Mouse (Mus musculus): ENCODE data around the gene Hist1h2ab.
"Not testable (repeated sequence)": the region's sequence is repeated elsewhere in the genome, so short reads cannot be mapped to it uniquely, and the experiment has no call there.

The Hist1h2ab gene

DNA sequence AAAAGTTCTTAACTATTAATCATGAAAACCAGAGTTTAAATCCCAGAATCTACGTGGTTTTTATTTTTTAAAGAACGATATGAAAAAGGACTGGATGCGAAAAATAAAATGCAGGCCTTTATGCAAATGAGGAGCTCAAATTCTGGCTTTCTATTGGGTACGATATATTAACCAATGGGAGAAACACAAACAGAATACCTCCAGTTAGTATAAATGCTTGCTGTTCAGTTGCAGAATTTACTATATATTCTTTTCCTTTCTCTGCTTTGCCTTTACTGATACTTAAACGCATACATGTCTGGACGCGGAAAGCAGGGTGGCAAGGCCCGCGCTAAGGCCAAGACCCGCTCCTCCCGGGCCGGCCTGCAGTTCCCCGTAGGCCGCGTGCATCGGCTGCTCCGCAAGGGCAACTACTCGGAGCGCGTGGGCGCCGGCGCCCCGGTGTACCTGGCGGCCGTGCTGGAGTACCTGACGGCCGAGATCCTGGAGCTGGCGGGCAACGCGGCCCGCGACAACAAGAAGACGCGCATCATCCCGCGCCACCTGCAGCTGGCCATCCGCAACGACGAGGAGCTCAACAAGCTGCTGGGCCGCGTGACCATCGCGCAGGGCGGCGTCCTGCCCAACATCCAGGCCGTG is at the start of gene Hist1h2ab:
Gene Hist1h2ab, plus strand, starts transcription at position 288 of the 639 bp plus-strand sequence.
- DNase-seq: peak; percentile 67 to 76

DNA sequence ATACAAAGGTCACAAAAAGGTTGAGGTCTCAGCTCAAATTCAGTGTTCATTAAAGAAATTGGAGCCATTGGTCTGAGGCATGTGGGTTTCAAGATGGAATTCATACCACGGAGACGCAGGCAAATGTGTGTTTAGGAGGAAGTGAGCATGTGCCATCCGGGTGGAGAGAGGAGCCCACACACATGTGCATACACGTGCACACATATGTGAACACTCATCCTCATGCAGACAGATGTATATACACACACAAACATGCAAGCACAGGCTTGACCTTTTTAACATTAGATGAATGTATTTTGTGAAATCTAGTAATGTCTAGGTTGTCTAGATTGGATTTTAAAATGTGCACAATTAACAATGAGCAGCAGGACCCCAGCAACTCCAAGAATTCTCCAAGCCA is 48.7 kb upstream of the Hist1h2ab start:
- no peak for DNase-seq

DNA sequence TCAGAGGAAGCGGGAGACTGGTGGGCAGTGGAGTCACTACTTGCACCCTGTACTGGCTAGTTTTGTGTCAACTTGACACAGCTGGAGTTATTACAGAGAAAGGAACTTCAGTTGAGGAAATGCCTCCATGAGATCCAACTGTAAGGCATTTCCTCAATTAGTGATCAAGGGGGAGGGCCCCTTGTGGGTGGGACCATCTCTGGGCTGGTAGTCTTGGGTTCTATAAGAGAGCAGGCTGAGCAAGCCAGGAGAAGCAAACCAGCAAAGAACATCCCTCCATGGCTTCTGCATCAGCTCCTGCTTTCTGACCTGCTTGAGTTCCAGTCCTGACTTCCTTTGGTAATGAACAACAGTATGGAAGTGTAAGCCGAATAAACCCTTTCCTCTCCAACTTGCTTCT is 48.1 kb upstream of the Hist1h2ab start:
- not testable (repeated sequence) for DNase-seq

DNA sequence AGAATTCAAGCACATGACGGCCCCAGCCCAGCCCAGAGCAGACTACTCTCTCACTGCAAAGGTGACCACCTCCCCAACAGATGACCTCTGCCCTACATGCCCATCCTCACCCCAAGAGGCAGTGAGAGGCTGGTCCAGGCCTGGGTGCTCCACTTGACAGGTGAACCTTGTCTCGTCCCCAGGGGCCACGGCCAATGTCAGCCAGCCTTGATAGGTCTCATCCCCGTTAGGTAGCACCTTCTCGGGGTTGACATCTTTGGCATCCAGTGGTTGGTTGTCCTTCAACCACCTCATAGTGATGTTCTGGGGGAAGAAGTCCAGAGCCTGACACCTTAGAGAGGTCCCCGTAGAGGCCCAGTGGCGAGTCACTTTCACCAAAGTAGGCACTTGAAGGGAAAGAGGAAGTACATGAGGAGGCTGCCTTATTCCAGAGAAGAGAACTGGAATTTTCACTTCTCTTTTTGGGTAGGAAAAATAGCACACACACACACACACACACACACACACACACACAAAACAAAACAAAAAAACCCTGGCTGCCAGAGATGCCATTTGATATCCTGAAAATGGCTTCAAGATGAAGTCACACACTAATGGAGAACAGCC is 45.1 kb upstream of the Hist1h2ab start:
- no peak for DNase-seq

DNA sequence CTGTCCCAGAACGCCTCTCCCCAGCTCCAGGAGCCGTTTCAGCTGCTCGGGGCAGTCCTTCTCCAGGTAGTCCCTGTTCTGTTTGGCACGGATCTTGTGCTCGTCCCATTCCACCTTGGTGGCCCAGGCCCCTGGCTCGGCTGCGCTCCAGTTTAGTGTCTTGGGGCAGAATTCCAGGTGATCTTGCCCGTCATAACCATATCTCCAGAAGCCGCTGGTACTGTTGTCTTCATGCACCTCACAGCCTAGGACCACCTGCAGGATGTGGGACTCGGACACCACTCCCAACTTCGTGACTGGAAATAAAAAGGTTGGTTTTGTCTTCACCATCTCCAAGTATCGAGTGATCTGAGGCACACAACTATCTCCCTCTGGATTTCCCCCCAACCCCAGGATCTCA is 44.2 kb upstream of the Hist1h2ab start:
- DNase-seq: no peak

DNA sequence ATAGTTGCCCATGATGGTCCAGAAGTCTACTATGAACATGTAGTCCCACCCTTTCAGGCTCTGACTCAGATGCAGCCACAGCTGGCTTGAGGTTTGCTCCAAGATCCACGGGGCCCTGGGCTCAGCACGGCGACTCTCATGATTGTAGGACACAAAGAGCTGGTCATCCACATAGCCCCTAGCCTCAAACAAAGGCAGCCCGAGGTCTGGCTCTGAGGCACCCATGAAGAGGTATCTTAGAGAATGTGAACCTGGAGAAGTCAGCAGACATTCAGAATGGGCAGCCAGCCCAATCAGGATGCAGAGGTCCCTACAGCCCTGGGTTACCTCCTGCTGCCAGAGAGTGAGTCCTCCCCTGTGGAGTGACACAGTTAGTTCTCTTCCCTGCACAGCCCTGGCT is 42.9 kb upstream of the Hist1h2ab start:
- no peak for DNase-seq

DNA sequence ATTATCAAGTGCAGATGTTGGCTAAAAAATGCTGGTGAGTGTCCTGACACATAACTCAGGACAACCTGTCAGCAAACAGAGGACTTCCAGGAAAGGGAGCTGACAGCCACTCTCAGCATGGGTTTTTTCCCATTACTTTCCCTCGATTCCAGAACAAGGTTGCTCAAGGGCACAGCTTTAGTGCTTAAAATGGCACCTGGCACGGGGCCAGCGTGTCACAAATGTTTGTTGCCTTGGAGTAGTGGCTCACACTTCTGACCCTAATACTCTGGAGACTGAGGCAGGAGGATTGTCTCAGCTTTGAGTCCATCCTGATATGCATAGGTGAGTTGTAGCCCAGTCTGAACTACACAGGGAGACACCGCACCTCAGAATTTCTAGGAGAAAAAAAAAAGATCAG is 42.3 kb upstream of the Hist1h2ab start:
- no peak for DNase-seq

DNA sequence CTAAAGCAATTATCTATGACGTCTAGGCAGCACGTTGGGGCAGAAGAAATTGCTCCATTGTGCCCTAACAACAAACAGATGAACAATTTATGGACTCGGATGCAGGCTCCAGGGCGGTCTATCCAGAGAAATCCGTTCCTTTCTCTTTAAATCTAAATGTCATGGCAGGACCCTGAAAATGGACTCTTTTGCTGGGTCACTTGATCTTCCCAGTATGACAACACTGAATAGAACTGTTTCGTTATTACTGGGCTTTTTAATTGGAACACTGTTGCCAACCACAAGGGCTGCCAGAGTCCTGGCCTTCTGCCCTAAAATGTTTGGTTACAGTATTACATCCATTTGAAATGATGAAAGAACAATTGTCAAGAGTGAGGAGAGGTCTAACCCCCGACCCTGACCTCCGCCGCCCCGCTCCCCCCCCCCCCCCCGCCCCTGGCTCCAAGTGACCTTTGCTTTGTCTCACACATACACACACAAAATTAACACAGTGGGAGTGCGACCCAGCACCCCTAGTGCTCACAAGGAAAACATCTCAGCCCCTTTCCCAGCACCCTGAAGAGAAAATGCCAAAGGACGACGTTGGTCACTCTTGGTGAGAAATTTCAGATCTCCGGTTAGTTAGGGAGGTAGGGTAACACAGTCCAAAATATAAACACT is 41.1 kb upstream of the Hist1h2ab start:
- no peak for DNase-seq

DNA sequence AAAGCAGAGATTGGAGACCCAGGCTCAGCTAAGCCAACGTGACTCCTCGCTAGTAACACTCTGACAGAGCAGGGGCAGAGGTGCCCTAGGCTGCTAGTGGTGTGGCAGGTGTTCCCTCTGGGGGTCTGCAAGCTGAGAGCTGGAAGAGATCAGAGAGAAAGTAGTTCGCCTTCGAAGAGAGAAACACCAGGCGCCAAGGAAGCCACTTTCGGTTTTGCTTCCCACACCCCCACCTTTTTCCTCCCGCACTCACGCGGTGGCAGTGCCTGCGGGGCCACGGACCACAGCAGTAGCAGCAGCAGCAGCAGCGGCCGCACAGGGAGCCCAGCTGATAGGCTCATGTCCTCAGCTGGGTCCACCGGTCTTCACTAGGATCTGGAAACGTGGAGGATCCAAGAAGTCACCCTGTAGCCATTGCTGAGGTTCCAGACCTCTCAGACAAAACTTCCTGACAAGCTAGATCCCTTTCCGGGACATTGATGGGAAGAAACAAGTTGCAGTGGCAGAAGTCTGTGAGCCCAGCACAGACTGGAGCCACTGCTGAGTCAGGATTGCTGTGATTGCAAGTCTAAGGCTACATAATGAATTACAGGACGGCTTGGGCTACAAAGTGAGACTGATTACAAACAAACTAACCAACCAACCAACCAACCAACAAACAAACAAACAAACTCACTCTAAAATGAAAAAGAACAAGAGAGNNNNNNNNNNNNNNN is 40.4 kb upstream of the Hist1h2ab start, which contains the start of gene Hfe:
Gene Hfe, minus strand, starts transcription at position 481 of the 716 bp plus-strand sequence.
- DNase-seq: peak; percentile 72 to 82

DNA sequence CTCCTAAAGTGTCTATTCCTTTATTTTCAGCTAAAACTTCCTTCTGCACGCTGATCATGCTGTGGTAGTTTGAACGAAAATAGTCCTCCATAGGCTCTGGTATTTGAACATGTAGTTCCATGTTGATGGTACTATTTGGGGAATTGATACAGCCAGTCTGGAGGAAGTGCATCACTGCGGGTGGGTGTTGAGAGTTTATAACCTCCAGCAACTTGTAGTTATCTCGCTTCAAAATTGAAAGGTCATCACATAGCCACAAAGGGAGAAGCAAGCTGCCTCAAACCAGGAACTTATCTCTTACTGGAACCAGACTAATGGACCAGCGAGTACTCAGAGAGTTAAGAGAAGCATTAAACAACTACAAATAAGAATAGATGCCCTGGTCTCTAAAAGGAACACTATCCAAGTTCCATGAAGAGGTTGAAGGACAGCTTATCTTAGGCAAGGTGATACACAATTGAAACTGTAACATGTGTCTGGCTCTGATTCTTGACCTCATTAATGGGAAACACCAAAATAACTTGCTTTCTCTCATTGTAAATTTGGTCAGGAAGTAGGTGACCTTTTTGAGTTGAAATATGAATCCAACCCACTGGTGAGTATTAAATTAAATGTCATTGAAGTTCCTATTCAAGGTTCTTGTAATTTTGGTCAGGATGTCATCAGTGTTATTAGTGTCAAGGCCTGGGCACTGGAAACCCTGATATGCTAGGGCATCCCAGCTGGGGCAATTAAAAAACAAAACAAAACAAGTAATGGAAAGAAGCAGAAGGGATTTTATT is 34.5 kb upstream of the Hist1h2ab start:
- no peak for DNase-seq

DNA sequence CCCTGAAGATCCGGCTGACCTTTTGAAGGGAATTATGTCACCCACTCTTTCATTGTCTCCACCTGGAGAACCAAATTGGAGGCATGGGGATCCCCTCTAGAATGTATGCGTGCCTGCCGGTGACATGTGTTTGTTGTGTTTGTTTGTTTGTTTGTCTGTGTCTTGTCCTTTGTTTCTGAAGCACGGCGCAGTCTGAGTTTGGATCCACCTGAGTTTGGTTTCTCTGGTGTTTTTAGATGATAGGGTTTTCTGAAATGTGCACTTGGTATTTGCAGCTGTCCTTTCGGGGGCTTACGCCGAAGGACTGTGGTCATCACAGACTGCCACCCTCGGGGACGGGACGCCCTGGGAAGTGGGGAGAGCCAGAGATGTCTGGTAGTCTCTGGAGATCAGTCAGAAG is 33.8 kb upstream of the Hist1h2ab start:
- no peak for DNase-seq

DNA sequence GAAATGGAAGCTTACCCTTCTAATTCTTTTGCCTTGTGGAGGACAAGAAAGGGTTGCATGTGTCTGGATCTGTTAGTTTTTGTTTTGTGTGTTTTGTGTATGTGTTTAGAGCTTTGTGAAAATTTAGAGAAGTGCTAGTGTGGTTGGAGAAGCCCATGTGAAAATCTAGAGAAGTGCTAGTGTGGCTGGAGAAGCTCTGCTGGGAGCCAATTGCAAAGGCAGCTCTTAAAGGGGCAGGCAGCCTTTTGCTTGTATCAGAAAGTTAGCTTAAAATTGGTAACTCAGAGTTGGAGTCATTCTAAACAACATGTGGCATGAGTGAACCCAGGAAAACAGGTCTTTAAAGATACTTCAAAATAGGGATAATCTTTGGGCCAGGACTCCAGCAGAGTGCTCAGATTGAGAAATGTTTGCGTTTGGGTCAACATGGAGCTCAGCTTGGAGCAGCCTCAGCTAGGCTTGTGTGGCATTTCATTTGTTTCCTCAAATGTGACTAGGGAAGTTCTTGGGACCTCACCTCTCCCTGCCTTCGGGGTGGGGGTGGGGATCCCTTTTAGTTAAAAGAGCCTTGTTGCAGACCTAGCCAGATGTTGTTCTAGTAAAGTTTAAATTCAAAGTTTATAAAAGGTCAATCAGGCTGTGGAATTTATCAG is 33.2 kb upstream of the Hist1h2ab start:
- DNase-seq: not testable (repeated sequence)

DNA sequence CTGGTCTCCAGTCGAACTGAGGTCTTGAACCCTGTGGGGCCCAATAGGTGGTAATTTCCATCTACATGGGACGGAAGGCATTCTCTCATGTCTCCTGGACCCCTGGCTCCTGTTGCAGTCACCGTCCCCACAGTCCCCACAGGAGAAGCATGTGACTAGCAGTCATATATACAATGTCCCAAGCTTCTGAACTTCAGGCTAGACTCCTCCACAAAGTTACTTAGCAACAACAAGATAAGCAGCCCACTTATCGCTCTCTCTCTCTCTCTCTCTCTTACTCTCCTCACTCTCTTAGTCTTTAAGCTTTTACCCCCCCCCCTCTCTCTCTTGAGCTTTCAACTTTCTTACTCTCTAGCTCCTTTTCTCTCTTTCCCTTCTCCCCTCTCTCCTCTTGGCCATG is 26.7 kb upstream of the Hist1h2ab start:
- no peak for DNase-seq

DNA sequence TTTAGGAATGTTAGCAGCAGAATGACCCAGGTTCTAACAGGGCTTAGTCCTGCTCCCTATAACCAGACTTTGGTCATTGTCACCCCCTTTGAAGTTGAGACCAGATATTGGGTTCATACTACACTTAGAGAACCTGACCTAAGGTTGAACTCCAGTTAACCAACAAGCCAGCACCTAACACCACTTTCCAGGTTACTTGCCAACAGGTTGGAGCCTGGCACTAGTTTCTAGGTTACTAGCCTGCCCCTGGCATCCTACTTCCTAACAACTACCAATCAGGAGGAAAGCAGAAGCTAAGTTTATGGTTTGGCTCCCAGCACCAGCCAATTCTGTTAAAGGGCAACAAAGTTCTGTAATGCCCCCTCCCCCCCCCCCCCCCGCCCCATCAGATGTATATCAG is 25.7 kb upstream of the Hist1h2ab start:
- DNase-seq: no peak

DNA sequence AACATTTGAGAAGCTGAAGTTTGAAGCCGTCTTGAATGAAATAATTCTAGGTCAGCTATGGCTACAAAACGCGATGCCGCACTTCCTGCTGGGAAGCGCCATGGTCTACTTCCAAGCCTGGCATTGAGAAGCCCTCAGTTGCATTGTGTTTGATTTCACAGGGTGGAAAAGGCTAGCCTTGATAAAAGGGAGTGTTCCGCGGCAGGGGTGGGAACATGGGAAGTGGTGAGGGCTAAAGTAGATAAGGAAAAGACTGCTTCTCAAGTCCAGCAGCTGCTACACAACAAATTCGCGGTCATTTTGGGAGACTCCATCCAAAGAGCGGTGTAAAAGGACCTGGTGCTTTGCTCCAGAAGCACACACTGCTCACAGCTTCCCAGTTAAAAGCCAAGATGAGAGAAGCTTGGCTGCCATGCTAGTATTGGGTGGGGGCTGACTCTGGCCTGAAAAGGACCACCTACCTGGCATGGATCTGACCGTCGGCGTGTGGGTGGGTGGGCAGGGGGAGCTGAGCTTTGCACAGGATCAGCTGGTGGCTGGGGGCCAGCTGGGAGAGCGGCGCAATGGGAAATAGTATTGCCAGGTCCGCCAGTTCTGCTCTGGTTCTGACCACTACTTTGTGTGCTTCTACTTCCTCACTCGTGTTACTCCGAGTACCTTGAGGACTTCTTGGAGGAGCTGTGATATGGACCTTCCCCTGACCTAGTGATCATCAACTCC is 22.3 kb upstream of the Hist1h2ab start:
- no peak for DNase-seq

DNA sequence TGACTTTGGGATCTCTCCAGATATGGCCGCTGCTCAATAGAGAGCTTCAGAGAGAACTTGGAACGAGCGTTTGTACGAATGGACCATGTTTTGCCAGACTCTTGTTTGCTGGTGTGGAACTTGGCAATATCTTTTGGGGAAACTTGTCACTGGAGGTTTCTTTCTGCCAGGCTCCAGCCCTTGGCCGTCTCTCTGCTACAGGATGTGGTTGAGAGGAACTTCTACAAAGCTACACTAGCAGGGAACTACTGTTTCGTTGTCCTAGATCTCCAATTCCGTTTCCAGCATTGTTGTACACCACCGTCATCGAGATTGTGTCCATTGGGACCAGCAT is 21.8 kb upstream of the Hist1h2ab start:
- DNase-seq: peak in 1 of 2 experiments; percentile 50

DNA sequence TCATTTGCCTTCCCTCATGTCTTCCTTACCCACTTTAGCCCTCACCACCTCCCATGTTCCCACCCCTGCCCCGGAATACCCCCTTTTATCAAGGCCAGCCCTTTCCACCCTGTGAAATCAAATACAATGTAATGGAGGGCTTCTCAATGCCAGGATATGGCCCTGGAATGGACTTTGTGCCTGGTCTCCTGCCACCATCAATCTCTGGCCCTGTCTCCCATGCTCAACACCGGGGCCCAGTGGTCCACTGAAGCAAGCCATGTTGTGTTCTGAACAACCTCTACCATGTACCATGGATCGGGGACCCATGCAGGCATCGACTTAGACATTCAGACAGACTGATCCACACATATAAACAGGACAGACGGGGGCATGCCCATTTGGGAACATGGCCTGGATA is 21.2 kb upstream of the Hist1h2ab start:
- DNase-seq: no peak

DNA sequence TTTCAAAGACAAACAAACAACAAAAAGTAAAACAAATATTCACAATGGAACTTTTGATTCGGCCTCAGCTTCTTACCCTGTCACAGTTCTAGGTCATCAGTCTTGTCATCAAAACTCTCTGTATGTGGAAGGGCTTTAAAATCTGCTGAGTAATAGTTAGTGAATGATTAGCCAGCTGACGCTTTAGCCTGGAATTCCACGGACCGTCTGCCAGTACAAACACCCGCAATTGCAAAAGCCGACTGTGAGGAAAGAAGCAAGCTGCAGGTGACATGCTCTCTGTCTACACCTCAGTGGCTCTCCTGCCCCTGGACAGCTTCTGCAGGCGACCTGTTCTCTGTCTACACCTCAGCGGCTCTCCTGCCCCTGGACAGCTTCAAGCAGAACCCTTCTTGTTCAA is 20.4 kb upstream of the Hist1h2ab start:
- DNase-seq: no peak

DNA sequence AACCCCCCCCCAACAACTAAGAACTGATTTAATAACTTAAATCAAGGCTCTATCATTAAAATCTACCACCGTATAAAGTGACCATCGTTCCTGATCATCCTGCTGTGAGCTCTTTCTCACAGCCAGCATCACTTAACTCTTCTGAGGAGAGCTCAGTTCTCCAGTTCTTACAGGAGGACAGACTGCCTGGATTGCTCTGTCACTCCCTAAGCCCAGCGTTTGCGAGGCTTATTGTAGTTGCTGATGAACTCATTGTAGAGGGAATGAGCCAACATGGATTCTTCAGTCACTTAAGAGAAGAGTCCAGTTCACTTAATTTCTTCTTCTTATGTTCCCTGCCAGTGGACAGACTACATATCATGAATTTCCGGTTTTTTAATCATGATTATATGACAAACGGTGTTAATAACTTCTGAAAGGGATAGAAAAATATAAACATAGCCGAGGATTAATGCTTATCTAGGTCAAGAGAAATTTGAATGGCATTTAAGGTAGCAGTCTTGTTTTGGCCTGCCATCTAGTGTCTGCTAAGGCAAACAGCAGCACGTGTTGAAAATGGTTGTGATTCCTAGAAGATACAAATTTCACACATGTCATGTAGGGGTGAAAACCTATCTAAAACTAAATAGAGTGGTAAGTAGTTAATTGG is 18.6 kb upstream of the Hist1h2ab start:
- DNase-seq: no peak

DNA sequence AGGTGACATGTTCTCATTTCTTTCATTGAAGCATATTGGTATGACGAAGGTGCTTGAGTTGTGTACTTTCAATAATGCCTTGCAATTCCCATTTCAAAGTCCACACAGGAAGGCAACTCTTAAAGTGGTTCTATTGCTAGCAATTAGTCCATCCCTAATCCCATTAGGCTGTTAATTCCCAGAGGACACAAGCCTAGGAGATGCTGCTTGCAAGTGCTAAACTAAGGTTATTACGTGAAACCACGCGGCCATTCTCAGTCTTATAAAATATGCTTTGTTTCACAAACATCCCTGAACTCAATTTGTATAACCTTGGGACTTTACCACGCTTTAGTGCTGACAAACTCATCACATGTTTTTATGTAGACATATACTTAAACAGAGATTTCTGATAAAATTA is 13.8 kb upstream of the Hist1h2ab start:
- DNase-seq: no peak

DNA sequence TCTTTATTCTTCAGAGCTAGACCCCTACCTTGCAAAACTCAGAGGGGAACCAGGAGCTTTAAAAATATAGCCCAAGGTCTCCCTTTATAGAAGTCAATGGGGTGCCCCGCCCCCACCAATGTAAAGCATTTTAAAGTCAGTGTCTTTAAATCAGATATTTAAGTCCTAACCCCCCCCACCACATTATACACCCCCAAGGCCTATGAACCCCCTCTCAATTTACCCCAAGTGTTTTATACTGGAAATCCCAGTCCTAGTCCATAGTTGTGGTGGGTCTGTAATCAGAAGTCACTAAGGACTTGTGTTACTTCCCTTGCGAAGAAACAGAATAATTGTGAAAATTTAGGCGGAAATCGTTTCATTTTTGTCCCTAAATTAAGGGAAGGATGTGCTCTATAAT is 12.9 kb upstream of the Hist1h2ab start:
- peak; percentile 38 to 47 for DNase-seq

Measured in thymus, postnatal 36 days (tissue).